Mouse (Mus musculus) olfactory bulb, adult 2 months (tissue): ENCODE results near the gene Tmem208. TPM values are rescaled to one million over a fixed set of nuclear protein-coding genes. Genes with fewer than 3 reads are reported as not detected.

Source experiments
- H3K27ac ChIP-seq: fragments of 200-500 bp; 2 replicates; pipeline ENCODE4 v1.5.1; 2012; ENCODE audit warnings: low read depth, low read length; ENCODE audit not compliant: insufficient read depth
- H3K4me1 ChIP-seq: fragments of 200-500 bp; 2 replicates; pipeline ENCODE4 v1.6.1; 2012; ENCODE audit warnings: low read length; ENCODE audit not compliant: control insufficient read depth, insufficient read depth
- H3K4me3 ChIP-seq: fragments of 200-500 bp; 2 replicates; pipeline ENCODE4 v1.5.1; 2012; ENCODE audit warnings: mild to moderate bottlenecking, low read depth, low read length, moderate library complexity; ENCODE audit not compliant: insufficient read depth
- CTCF ChIP-seq: fragments of 200-500 bp; IDR thresholded peaks from 2 replicates; pipeline ENCODE4 v1.5.1; 2012; ENCODE audit warnings: low read depth, mild to moderate bottlenecking, low read length, moderate library complexity; ENCODE audit not compliant: insufficient read depth
- POLR2A ChIP-seq: fragments of 200-500 bp; IDR thresholded peaks from 2 replicates; pipeline ENCODE4 v1.6.1; 2012; ENCODE audit warnings: mild to moderate bottlenecking, low read depth, low read length, moderate library complexity; ENCODE audit not compliant: insufficient read depth
- WGBS: fragments of 180-500 bp; shearing (Covaris S2); methylation state at CpG from one replicate; pipeline ENCODE4 v1.1.7; 2018; 5-methylcytosine and 5-hydroxymethylcytosine counted together
- polyA plus RNA-seq: library from polyadenylated mRNA; stranded (reverse); fragments of >200 nt; gene quantifications from 2 replicates; pipeline ENCODE4 v1.2.4, GENCODE M21; 2012; ENCODE audit warnings: low replicate concordance; ENCODE audit not compliant: missing spikeins, insufficient read depth, insufficient read length

Tmem208 gene
- not detected in 2 replicates for polyA plus RNA-seq

DNA sequence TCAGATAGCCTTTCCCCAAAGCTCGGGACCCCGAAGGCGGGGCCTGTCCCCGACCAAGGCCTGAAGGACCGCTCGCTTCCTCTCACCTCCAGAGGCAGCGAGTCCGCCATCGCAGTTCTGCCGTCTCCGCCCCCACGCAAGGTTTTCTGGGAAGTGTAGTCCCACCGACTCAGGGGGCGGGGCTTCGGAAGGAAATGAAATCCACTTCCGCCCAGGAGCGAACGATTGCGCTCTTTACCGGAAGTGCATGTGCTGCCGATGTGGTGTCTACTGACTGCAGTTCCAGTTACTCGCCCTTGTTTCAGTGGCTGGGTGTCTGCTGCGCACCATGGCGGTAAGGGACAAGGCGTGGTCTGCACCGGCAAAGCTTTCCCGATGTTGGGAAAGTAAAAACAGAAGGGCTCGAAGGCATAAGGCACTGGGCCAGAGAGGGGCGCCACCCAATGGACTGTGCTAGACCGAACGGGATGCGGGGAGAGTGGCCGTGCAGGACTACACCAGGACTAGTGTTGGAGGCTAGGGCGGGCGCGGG lies at the start of gene Tmem208, which contains the start of gene Lrrc29:
Gene Tmem208 (plus strand): TSS at position 214 of the 532 bp plus-strand sequence.
Gene Lrrc29 (minus strand): TSS at position 138 of the 532 bp plus-strand sequence.
- under 1% methylated on average over 36 of the region's 36 CpGs for WGBS
- TF ChIP-seq CTCF (peak; percentile 50), POLR2A (peak; percentile 79)
- Histone ChIP-seq H3K4me3 (peak within 1 kb of the TSS; percentile 82), H3K27ac (peak within 1 kb of the TSS; percentile 57), H3K4me1 (peaks cover 9% of the 10 kb centered on the region)

DNA sequence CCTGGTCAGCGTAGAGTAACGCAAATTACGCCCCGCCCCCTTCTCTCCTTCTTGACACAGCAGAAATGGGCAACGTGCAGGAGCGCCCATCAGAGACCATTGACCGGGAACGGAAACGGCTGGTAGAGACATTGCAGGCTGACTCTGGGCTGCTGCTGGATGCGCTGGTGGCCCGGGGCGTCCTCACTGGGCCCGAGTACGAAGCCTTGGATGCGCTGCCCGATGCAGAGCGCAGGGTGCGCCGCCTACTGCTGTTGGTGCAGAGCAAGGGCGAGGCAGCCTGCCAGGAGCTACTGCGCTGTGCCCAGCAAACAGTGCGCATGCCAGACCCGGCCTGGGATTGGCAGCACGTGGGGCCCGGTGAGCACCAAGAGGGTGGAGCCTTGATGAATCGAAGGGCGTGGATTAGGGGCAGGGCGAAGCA lies 47.2 kb upstream of the Tmem208 start:
- H3K4me1 ChIP-seq = peaks cover 16% of the 10 kb centered on the region
- H3K4me3 ChIP-seq = peak overlapping the region; percentile 29
- 5% methylated on average over 28 of the region's 28 CpGs for WGBS
- TF ChIP-seq CTCF = no peak
- TF ChIP-seq POLR2A = no peak
- no peak overlapping the region for H3K27ac ChIP-seq

DNA sequence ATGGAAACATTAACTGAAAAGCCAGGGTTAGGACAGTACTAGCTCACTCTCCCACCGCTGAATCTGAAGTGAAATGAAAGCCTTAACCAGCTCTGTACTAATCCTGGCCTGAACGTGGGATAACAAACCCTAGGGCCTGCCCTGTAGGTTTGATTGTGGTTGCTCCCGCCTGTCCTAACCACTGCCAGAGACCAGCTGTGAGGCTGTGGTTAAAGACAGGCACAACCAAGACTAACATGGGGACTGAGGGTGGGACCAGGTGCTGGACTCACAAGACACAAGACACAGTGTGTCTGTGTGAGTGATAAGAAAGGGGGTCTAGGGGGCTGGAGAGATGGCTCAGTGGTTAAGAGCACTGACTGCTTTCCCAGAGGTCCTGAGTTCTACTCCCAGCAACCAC lies 45.6 kb upstream of the Tmem208 start:
- TF ChIP-seq CTCF (no peak), POLR2A (no peak)
- 83% methylated on average over 3 of the region's 3 CpGs for WGBS
- Histone ChIP-seq H3K4me1 (peaks cover 16% of the 10 kb centered on the region), H3K27ac (no peak overlapping the region), H3K4me3 (no peak overlapping the region)

DNA sequence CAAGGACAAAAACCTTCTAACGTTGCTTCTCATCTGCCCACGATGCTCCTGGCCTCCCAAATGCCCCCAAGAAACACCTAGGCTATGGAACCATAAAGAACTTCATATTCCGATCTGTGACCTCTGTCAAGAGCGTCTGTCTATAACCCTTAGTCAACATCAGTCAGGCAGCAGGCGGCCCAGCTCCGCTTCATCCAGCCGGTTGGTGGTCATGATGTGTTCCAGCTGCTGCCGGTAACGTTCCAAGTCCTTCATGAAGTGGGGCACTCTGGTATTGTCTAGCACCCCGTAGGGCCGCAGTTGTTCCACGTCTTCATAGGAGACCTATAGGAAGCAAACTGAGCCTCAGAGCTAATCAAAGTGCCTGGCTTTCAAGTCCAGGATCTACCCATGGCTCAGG lies 44.3 kb upstream of the Tmem208 start:
- H3K4me3 ChIP-seq = no peak overlapping the region
- WGBS = 93% methylated on average over 12 of the region's 12 CpGs
- TF ChIP-seq POLR2A (no peak), CTCF (no peak)
- H3K27ac ChIP-seq = no peak overlapping the region
- peaks cover 11% of the 10 kb centered on the region for H3K4me1 ChIP-seq

DNA sequence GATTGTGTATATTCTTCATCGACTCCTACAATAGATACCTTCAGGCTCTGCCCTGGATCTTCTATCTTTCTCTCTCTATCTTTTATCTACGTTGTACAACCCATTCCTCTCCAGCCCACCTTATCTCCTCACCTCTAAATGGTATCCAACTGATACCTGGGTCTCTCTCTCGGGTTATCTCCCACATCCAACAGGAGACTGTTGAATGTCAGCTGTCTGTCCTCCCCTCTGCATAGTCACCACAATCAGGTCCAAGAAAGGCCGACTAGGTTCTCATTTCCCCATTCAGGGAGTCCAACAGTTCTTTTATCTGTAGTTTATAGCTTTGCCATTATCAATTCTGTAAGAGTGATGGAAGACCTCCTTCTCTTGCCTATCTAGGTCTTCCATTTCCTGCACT lies 43.9 kb upstream of the Tmem208 start:
- no peak for TF ChIP-seq POLR2A
- TF ChIP-seq CTCF = no peak
- WGBS = 95% methylated on average over 4 of the region's 4 CpGs
- H3K4me3 ChIP-seq = no peak overlapping the region
- no peak overlapping the region for H3K27ac ChIP-seq
- H3K4me1 ChIP-seq = peaks cover 11% of the 10 kb centered on the region

DNA sequence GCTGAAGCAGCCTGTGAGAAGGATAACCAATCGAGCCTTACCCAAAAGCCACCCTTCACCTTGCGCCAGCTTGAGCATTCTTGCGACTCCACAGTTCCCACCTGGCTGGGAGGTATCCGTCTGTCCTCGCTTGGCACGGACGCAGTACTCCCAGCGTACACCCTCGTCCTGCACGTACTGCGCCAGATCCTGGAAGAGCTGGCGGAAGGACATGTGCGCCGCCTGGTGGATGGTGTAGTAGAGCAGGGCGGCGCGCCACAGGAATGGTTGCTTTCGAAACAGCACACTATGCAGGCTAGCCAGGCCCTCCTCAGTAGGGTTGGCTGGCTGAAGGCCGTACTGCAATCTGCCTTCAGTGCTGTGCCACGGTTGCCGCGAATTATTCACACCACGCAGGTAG lies 43.1 kb upstream of the Tmem208 start:
- WGBS = 49% methylated on average over 23 of the region's 23 CpGs
- no peak overlapping the region for H3K27ac ChIP-seq
- no peak overlapping the region for H3K4me3 ChIP-seq
- no peak for TF ChIP-seq POLR2A
- peak; percentile 47 for TF ChIP-seq CTCF
- H3K4me1 ChIP-seq = peaks cover 11% of the 10 kb centered on the region

DNA sequence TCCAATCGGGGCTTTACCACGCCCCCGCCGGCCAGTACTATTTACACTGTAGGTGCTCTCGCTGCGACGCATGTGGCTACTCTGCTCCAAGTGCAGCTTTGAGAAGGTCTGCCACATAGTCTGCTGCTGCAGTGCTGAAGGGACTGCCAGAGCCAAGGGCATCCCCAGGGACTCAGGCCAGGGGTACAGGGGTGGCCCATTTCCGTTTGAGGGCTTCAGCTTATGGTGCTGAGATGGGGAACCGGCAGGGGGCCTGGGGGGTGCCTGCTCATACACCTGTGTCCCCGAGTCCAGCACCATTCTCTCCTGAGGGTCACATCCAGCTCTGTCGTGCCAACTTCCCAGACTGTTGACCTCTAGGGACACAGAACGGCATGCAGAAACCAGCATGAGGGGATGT lies 40.6 kb upstream of the Tmem208 start:
- no peak overlapping the region for H3K4me3 ChIP-seq
- no peak overlapping the region for H3K27ac ChIP-seq
- peaks cover 18% of the 10 kb centered on the region for H3K4me1 ChIP-seq
- WGBS = 60% methylated on average over 12 of the region's 12 CpGs
- TF ChIP-seq CTCF = no peak
- no peak for TF ChIP-seq POLR2A

DNA sequence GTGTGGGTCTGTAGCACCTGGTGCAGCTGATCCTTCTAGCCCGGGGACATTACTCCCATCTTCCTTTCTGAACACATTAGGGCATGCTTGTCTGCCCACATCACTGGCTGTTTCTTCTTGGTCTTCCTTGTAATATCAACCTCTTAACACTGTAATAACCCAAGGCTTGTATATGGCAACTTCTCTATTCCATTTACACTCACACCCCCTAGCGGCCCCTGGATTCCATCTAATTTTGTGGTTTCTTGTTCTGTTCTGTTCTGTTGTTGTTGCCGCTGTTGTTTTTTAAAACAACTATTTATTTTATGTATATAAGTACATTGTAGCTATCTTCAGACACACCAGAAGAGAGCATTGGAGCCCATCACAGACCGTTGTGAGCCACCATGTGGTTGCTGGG lies 39.2 kb upstream of the Tmem208 start:
- 86% methylated on average over 4 of the region's 4 CpGs for WGBS
- TF ChIP-seq CTCF (no peak), POLR2A (no peak)
- Histone ChIP-seq H3K27ac (no peak overlapping the region), H3K4me1 (peaks cover 22% of the 10 kb centered on the region), H3K4me3 (no peak overlapping the region)

DNA sequence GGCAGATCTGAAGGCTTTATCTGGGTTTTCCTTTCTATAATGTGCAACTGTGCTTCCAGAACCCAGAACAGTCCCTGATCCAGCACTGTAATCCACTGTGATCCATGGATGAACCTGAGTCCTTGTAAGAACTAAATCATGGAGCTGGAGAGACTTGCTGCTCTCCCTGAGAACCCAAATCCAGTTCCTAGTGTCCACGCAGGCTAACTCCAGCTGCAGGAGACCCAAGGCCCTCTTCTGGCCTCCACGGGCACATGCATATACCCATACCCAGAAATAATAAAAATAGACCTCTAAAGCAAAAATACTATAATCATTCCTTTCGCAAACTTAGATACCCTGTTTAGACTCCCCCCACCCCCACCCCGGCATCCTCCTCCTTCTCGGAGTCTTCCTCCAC lies 37.9 kb upstream of the Tmem208 start:
- H3K4me1 ChIP-seq = peaks cover 22% of the 10 kb centered on the region
- no peak for TF ChIP-seq POLR2A
- TF ChIP-seq CTCF = no peak
- H3K4me3 ChIP-seq = no peak overlapping the region
- H3K27ac ChIP-seq = no peak overlapping the region
- 61% methylated on average over 5 of the region's 5 CpGs for WGBS

DNA sequence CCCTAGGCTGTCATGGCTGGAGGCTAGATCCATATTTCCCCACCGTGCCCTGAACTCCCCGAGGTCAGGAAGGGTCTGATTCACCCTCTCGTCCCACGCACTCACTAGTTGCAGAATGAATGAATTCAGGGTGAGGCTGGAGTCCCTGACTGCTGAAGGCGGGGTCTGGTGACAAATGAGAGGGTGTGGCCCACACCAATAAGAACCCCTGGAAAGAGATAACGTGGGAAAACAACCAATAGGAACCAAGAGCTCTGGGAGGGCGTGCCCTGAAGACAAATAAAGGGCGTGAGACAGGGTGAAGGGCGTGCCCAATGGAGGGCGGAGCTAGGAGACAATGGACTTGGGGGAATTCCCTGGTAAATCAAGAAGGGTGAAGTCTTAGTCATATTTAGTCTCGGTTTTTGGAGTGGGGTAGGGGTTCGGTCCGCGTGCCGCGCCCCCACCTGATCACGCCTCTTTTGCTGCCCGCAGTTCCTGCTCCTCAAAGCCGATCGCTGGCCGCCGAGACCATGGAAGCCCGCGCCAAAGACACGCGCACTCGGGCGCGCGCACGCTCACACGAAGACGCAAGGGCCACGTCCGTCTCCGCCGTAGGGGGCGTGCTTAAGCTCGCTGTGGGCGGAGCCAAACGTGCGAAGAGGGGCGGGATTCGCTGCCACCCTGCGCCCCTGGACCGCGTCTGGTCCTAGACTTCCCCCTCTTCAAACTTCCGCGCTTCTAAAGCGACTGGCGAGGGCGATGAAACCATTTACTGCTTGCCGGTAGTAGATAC lies 37.0 kb upstream of the Tmem208 start:
- peaks cover 22% of the 10 kb centered on the region for H3K4me1 ChIP-seq
- under 1% methylated on average over 53 of the region's 53 CpGs for WGBS
- TF ChIP-seq POLR2A (peak; percentile 88), CTCF (no peak)
- peak overlapping the region; percentile 78 for H3K27ac ChIP-seq
- peak overlapping the region; percentile 73 for H3K4me3 ChIP-seq
